Mouse (Mus musculus): ENCODE measurements around the gene Dynlt1b.
"Not testable (repeated sequence)": the region's sequence is repeated elsewhere in the genome, so short reads cannot be mapped to it uniquely, and the experiment has no call there.

Gene Dynlt1b

GRCm38 (mm10) chr17:6422805-6423204, 7.1 kb upstream of the Dynlt1b start:
- not testable (repeated sequence) for DNase-seq (ENCODE audit: low read depth, low spot score)

- DNase-seq (ENCODE audit: low read depth, low spot score) = not testable (repeated sequence)
These were observed 5.5 kb upstream of the Dynlt1b start for GRCm38 (mm10) chr17:6424294-6424980.

- not testable (repeated sequence) for DNase-seq (ENCODE audit: low read depth, low spot score)
These were observed 4.6 kb upstream of the Dynlt1b start for GRCm38 (mm10) chr17:6425325-6425724.

GRCm38 (mm10) chr17:6426869-6427268, 3.0 kb upstream of the Dynlt1b start:
- DNase-seq (ENCODE audit: low read depth, low spot score) = not testable (repeated sequence)

GRCm38 (mm10) chr17:6428926-6429325, 986 bp upstream of the Dynlt1b start:
- DNase-seq (ENCODE audit: low read depth, low spot score) = peak; percentile 32

- not testable (repeated sequence) for DNase-seq (ENCODE audit: low read depth, low spot score)
These were observed 594 bp downstream of the Dynlt1b start for GRCm38 (mm10) chr17:6430410-6431001.

GRCm38 (mm10) chr17:6432456-6432855, 2.5 kb downstream of the Dynlt1b start:
- not testable (repeated sequence) for DNase-seq (ENCODE audit: low read depth, low spot score)

GRCm38 (mm10) chr17:6433691-6434090, 3.8 kb downstream of the Dynlt1b start:
- not testable (repeated sequence) for DNase-seq (ENCODE audit: low read depth, low spot score)

GRCm38 (mm10) chr17:6438080-6438479, 8.2 kb downstream of the Dynlt1b start:
- DNase-seq (ENCODE audit: low read depth, low spot score) = not testable (repeated sequence)

GRCm38 (mm10) chr17:6439913-6440312, 10.0 kb downstream of the Dynlt1b start:
- not testable (repeated sequence) for DNase-seq (ENCODE audit: low read depth, low spot score)

GRCm38 (mm10) chr17:6440493-6441077, 10.7 kb downstream of the Dynlt1b start:
- not testable (repeated sequence) for DNase-seq (ENCODE audit: low read depth, low spot score)

GRCm38 (mm10) chr17:6441254-6441653, 11.3 kb downstream of the Dynlt1b start:
- DNase-seq (ENCODE audit: low read depth, low spot score) = not testable (repeated sequence)

- not testable (repeated sequence) for DNase-seq (ENCODE audit: low read depth, low spot score)
These were observed 12.6 kb downstream of the Dynlt1b start for GRCm38 (mm10) chr17:6442513-6442912.

GRCm38 (mm10) chr17:6445794-6446587, 16.1 kb downstream of the Dynlt1b start:
- not testable (repeated sequence) for DNase-seq (ENCODE audit: low read depth, low spot score)

- DNase-seq (ENCODE audit: low read depth, low spot score) = not testable (repeated sequence)
These were observed 18.4 kb downstream of the Dynlt1b start for GRCm38 (mm10) chr17:6448293-6448692.

GRCm38 (mm10) chr17:6449166-6449565, 19.3 kb downstream of the Dynlt1b start:
- DNase-seq (ENCODE audit: low read depth, low spot score) = not testable (repeated sequence)

- not testable (repeated sequence) for DNase-seq (ENCODE audit: low read depth, low spot score)
These were observed 21.3 kb downstream of the Dynlt1b start for GRCm38 (mm10) chr17:6451205-6451604.

GRCm38 (mm10) chr17:6452689-6453088, 22.8 kb downstream of the Dynlt1b start:
- DNase-seq (ENCODE audit: low read depth, low spot score) = not testable (repeated sequence)

GRCm38 (mm10) chr17:6454703-6455102, 24.8 kb downstream of the Dynlt1b start:
- DNase-seq (ENCODE audit: low read depth, low spot score) = not testable (repeated sequence)

GRCm38 (mm10) chr17:6455883-6456282, 26.0 kb downstream of the Dynlt1b start:
- DNase-seq (ENCODE audit: low read depth, low spot score) = not testable (repeated sequence)

GRCm38 (mm10) chr17:6456614-6457402, 26.9 kb downstream of the Dynlt1b start:
- not testable (repeated sequence) for DNase-seq (ENCODE audit: low read depth, low spot score)
